Mouse (Mus musculus) cortical plate, adult 2 months (tissue): ENCODE measurements at regions not wholly inside any gene's neighbourhood (a gene's known extent, or its start where the extent isn't known, plus 50 kb on each side); places are given as distances from the start of the nearest gene placed in this dataset.
A peak's percentile ranks its signal among the peaks of the same experiment; 100 is the strongest.

Experiments
- H3K27ac ChIP-seq: fragments of 200-500 bp; 2 replicates; pipeline ENCODE4 v1.5.1; 2012; ENCODE audit warnings: low read length, control low read depth, inconsistent platforms; ENCODE audit not compliant: insufficient read depth
- H3K4me1 ChIP-seq: fragments of 200-500 bp; 2 replicates; pipeline ENCODE4 v1.6.1; 2011; ENCODE audit warnings: low read length; ENCODE audit not compliant: control insufficient read depth, insufficient read depth
- H3K4me3 ChIP-seq: fragments of 200-500 bp; 2 replicates; pipeline ENCODE4 v1.5.1; 2011; ENCODE audit warnings: mild to moderate bottlenecking, low read length, control low read depth; ENCODE audit not compliant: insufficient read depth
- CTCF ChIP-seq: fragments of 200-500 bp; IDR thresholded peaks from 2 replicates; pipeline ENCODE4 v1.5.1; 2011; ENCODE audit warnings: mild to moderate bottlenecking, control low read depth, low read length; ENCODE audit not compliant: insufficient read depth; ENCODE audit errors: extremely low read depth
- POLR2A ChIP-seq: fragments of 200-500 bp; IDR thresholded peaks from 2 replicates; pipeline ENCODE4 v1.6.1; 2011; ENCODE audit warnings: mild to moderate bottlenecking, low read length, control low read depth; ENCODE audit not compliant: insufficient read depth; ENCODE audit errors: extremely low read depth

- Histone ChIP-seq H3K4me1 (no peaks in the 10 kb centered on the region), H3K4me3 (no peak overlapping the region), H3K27ac (no peak overlapping the region)
- TF ChIP-seq POLR2A (no peak), CTCF (no peak)
Measured at GRCm38 (mm10) chr8:79499258-79499657, 99.9 kb upstream of the Smad1 start.

GRCm38 (mm10) chr8:79498611-79499010, 99.3 kb upstream of the Smad1 start:
- Histone ChIP-seq H3K27ac (no peak overlapping the region), H3K4me1 (no peaks in the 10 kb centered on the region), H3K4me3 (no peak overlapping the region)
- TF ChIP-seq CTCF (no peak), POLR2A (no peak)

DNA sequence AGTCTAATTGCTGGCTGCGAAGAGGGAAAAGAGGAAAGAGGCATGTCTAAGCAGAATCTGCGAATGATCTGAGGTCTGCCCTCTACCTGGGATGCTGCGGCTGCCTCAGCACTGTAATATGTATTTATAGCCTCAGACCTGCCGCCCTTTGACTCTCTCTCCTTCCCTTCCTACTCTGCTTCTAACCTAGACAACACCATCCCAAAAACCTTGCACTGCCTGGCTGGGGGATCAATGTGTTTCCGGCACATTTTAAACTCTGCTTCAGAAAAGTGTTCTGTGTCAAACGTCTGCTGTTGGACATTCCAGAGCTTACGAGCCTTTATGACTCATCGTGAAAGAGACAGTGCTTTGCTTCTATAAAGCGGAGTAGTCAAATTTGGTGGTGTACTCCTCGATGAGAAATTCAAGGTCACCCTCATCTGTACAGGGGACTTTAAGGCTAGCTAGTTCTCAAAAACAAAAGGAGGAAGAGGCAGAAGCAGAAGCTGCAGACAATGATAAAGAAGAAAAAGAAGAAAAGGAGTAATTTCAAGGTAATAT, 91.9 kb upstream of the Smad1 start:
- TF ChIP-seq CTCF (no peak), POLR2A (no peak)
- Histone ChIP-seq H3K27ac (no peak overlapping the region), H3K4me1 (no peaks in the 10 kb centered on the region), H3K4me3 (no peak overlapping the region)

GRCm38 (mm10) chr8:79490739-79491138, 91.4 kb upstream of the Smad1 start:
- Histone ChIP-seq H3K4me3 (no peak overlapping the region), H3K27ac (no peak overlapping the region), H3K4me1 (no peaks in the 10 kb centered on the region)
- no peak for TF ChIP-seq POLR2A
- no peak for TF ChIP-seq CTCF

DNA sequence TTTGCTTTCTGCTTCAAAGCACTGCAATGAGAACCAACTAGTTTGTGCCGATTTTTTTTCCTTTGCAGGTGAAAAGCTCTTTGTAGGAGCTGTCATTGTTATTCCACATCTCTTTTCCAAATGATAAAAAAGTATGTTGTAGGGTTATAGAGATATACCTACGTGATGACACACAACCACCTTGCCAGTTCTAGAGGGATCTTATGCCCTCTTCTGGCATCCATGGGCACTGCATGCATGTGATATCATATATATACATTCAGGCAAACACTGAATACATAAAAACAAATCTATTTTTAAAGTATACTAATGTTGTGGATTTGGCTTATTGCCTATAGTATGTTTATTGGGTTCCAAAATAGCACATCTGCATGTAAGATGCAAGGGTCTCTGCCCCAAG, 89.5 kb upstream of the Smad1 start:
- H3K27ac ChIP-seq: no peak overlapping the region
- no peaks in the 10 kb centered on the region for H3K4me1 ChIP-seq
- H3K4me3 ChIP-seq: no peak overlapping the region
- TF ChIP-seq CTCF (peak; percentile 34; the same call in 1 of the 2 replicates), POLR2A (no peak)

GRCm38 (mm10) chr8:79487597-79487996, 88.3 kb upstream of the Smad1 start:
- no peak overlapping the region for H3K4me3 ChIP-seq
- no peaks in the 10 kb centered on the region for H3K4me1 ChIP-seq
- no peak overlapping the region for H3K27ac ChIP-seq
- no peak for TF ChIP-seq CTCF
- no peak for TF ChIP-seq POLR2A

DNA sequence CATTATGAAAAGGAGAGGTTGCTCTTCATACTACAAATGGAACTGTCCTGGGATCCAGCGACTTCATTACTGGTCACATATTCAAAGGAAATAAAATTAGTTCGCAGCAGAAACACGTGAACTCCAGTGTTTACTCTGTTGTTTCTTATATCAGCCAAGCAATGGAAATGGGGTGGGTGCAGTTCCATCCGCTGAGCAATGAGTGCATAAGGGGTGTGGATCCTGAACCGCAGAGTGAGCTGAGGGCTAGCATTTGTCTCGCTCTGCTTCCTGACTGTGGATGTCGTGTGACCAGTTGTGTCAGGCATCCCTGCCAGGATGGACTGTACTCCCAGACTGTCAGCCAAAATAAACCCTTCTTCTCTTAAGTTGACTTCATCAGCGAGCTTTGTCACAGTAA, 80.0 kb upstream of the Smad1 start:
- no peak for TF ChIP-seq POLR2A
- TF ChIP-seq CTCF: no peak
- no peaks in the 10 kb centered on the region for H3K4me1 ChIP-seq
- no peak overlapping the region for H3K4me3 ChIP-seq
- H3K27ac ChIP-seq: no peak overlapping the region

GRCm38 (mm10) chr8:79476012-79476411, 76.7 kb upstream of the Smad1 start:
- TF ChIP-seq POLR2A: no peak
- no peak for TF ChIP-seq CTCF
- no peaks in the 10 kb centered on the region for H3K4me1 ChIP-seq

DNA sequence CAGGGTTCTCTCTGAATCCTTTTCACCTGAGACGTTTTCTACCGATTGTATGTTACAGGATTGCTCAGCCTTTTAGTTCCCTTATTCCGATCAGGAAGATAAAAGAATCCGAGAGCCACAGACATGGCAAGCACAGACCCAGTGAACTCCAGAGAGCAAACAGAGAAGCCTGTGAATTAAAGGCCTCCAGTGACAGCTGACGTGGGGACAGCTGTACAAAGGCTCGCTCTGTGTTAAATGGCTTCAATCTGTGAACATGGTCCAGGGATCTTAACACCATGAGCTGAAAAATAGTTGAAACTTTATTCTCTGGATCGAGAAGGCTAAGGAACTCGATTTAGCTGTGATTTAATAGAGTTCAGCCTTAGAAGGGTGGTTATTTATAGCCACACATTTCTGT, 75.4 kb upstream of the Smad1 start:
- no peak for TF ChIP-seq CTCF
- Histone ChIP-seq H3K27ac (no peak overlapping the region), H3K4me1 (no peaks in the 10 kb centered on the region), H3K4me3 (no peak overlapping the region)

More at GRCm38 (mm10) chr8:79476012-79476411, 76.7 kb upstream of the Smad1 start:
- no peak overlapping the region for H3K4me3 ChIP-seq
- H3K27ac ChIP-seq: no peak overlapping the region

DNA sequence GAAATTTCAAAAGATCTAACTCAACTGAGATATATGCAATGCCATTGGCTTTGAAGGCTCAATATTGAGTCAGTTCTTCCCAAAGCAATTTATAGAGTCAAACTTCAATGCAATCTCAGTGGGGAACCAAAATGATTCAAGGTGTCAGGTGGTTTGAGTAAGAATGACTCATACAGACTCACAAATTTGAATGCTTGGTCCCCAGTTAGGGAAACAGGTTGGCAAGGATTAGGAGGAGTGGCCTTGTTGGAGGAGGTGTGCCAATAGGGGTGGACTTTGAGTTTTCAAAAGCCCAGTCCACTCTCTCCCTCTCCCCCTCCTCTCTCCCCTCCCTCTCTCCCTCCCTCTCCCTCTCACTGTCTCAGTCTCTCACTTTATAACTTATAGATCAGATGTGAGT, 52.8 kb upstream of the Smad1 start:
- no peak overlapping the region for H3K27ac ChIP-seq
- TF ChIP-seq POLR2A (no peak), CTCF (no peak)
- H3K4me1 ChIP-seq: no peaks in the 10 kb centered on the region
- H3K4me3 ChIP-seq: no peak overlapping the region
